Mouse (Mus musculus) forebrain, postnatal 0 days (tissue): Measurements from ENCODE around the gene Ccnyl1. TPM values are rescaled to one million over a fixed set of nuclear protein-coding genes. Genes with fewer than 3 reads are reported as not detected.

ENCODE experiments used
- ATAC-seq: fragments of 200-750 bp; cut with Nextera tagmentation; 2 replicates; pipeline ENCODE4 v1.8.0; 2017; ENCODE audit warnings: mild to moderate bottlenecking, moderate library complexity
- DNase-seq: peaks from one replicate; pipeline ENCODE4 v3.0.0-alpha.2; 2015
- H3K27ac ChIP-seq: fragments of 300-500 bp; sonication (generic); 2 replicates; pipeline ENCODE4 v1.5.1; 2014; ENCODE audit warnings: low read depth, mild to moderate bottlenecking, antibody characterized with exemption, low read length, moderate library complexity, mixed read lengths
- H3K27me3 ChIP-seq: fragments of 300-500 bp; sonication (generic); 2 replicates; pipeline ENCODE4 v1.6.1; 2014; ENCODE audit warnings: mild to moderate bottlenecking, low read length, mixed read lengths; ENCODE audit not compliant: insufficient read depth
- H3K36me3 ChIP-seq: fragments of 300-500 bp; sonication (generic); 2 replicates; pipeline ENCODE4 v1.6.1; 2014; ENCODE audit warnings: mild to moderate bottlenecking, moderate library complexity; ENCODE audit not compliant: insufficient read depth
- H3K4me1 ChIP-seq: fragments of 300-500 bp; sonication (generic); 2 replicates; pipeline ENCODE4 v1.6.1; 2014; ENCODE audit warnings: antibody characterized with exemption; ENCODE audit not compliant: insufficient read depth
- H3K4me2 ChIP-seq: fragments of 300-500 bp; sonication (generic); 2 replicates; pipeline ENCODE4 v1.6.1; 2014; ENCODE audit warnings: low read depth, mild to moderate bottlenecking, moderate library complexity
- H3K4me3 ChIP-seq: fragments of 300-500 bp; sonication (generic); 2 replicates; pipeline ENCODE4 v1.5.1; 2014; ENCODE audit warnings: low read depth, low read length, mixed read lengths
- H3K9ac ChIP-seq: fragments of 300-500 bp; sonication (generic); 2 replicates; pipeline ENCODE4 v1.6.1; 2014; ENCODE audit warnings: mild to moderate bottlenecking
- H3K9me3 ChIP-seq: fragments of 300-500 bp; sonication (generic); 2 replicates; pipeline ENCODE4 v1.6.1; 2016; ENCODE audit warnings: low read length
- CTCF ChIP-seq: sonication (generic); IDR thresholded peaks from 2 replicates; pipeline ENCODE4 v1.5.1; 2016; ENCODE audit warnings: antibody characterized with exemption, control low read depth, low read depth
- WGBS: fragments of 180-500 bp; shearing (Covaris S2); extraction: QIAGEN DNeasy Blood & Tissue Kit; methylation state at CpG from one replicate; pipeline ENCODE4 v1.1.7; 2014; 5-methylcytosine and 5-hydroxymethylcytosine counted together
- polyA plus RNA-seq: library from polyadenylated mRNA; unstranded; fragments of >200 nt; fragmentation: Nextera tagmentation; extraction: Ambion mirVana; gene quantifications from 2 replicates; pipeline ENCODE4 v1.2.1, GENCODE M21; 2015
- total RNA-seq: library from RNA; depleted of rRNA; stranded (reverse); fragments of >200 nt; gene quantifications from 2 replicates; pipeline ENCODE4 v1.2.3, GENCODE M21; 2014

Gene Ccnyl1
- total and polyA plus RNA-seq, 2 experiments from 2014 or later, result 3.4 to 24.7 TPM

DNA sequence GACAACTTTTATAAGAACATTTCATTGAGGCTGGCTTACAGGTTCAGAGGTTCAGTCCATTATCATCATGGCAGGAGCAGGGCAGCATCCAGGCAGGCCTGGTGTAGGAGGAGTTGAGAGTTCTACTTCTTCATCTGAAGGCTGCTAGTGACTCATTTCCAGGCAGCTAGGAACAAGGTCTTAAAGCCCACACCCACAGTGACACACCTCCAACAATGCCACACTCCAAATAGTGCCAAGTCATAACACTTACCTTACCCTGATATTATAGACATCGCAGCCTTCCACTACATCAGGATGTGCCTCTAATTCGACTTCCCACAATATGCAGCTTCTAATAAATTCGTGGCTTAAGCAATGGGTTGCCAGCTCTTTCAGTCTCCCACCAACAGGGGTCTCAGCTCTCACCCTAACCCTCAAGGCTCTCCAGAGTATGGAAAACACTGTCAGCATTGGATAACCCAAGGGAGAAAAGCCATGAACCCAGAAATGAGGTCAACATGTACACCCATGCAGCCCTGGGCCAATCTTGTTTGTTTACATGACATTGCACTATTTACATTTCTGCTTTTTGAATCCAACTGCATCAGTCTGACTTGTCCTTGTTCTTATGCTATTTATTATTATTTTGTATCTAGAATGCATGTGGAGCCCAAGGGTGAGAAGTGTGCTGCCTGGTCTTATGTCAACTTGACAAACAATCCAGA, 33.7 kb upstream of the Ccnyl1 start:
- Histone ChIP-seq H3K4me2 (no peak overlapping the region), H3K27ac (no peak overlapping the region), H3K4me1 (no peaks in the 10 kb centered on the region), H3K4me3 (no peak overlapping the region), H3K27me3 (no peaks in the 10 kb centered on the region), H3K9me3 (no peaks in the 10 kb centered on the region), H3K36me3 (no peaks in the 10 kb centered on the region), H3K9ac (no peak overlapping the region)
- no peak for TF ChIP-seq CTCF
- WGBS, result 91% methylated on average over 3 of the region's 3 CpGs
- ATAC-seq (no peak), DNase-seq (no peak)

DNA sequence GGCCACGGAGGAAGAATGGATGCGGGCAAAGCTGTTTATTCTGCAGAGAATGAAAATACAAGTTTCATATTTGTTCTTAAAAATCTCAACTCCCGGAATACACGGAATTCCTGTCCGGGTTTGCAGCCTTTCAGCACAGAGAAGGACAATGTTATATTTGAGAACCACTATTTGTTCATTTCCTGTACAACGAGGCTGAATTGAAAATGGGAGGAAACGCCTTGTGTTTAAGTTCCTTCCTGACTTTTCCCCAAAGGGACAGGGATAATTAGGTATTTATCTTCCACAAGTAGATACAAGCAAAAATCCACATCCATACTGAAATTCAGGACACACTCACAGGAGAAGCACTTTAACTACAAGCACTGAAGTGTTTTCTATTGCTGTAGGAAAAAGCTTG, 31.4 kb upstream of the Ccnyl1 start:
- ATAC-seq (no peak), DNase-seq (no peak)
- Histone ChIP-seq H3K27ac (no peak overlapping the region), H3K36me3 (no peaks in the 10 kb centered on the region), H3K4me2 (no peak overlapping the region), H3K4me3 (no peak overlapping the region), H3K4me1 (no peaks in the 10 kb centered on the region), H3K9ac (no peak overlapping the region), H3K27me3 (no peaks in the 10 kb centered on the region), H3K9me3 (no peaks in the 10 kb centered on the region)
- TF ChIP-seq CTCF, result no peak
- WGBS, result 73% methylated on average over 7 of the region's 7 CpGs

DNA sequence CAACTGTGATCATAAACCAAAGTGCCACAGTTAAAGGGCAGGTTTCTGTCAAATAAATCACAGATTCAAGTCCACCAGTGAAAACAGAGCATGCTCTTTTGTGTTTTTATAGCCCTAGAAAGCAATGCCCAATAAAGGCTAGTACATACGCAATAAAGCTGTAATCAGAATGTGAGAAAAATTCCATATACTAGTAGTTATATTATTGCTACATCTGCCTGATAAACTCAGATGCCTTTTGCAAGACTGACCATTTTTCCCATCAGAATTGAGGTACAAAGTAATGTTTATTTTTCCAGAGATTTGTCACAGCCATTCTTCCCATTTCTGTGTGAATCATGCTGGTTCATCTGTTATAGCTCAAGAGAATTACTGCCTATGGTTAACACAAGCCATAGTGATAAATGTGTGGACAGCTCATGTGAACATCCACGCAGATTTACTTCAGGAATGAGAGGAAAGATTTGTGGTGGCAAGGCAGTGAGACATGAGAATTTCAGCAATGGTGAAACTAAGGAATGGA, 23.1 kb upstream of the Ccnyl1 start:
- no peak for ATAC-seq
- TF ChIP-seq CTCF, result no peak
- no peaks in the 10 kb centered on the region for H3K4me1 ChIP-seq
- no peak overlapping the region for H3K4me3 ChIP-seq
- no peaks in the 10 kb centered on the region for H3K27me3 ChIP-seq
- H3K36me3 ChIP-seq, result no peaks in the 10 kb centered on the region
- WGBS, result 92% methylated on average over 2 of the region's 2 CpGs
- H3K9ac ChIP-seq, result no peak overlapping the region
- H3K27ac ChIP-seq, result no peak overlapping the region
- H3K4me2 ChIP-seq, result no peak overlapping the region
- no peak for DNase-seq
- no peaks in the 10 kb centered on the region for H3K9me3 ChIP-seq

DNA sequence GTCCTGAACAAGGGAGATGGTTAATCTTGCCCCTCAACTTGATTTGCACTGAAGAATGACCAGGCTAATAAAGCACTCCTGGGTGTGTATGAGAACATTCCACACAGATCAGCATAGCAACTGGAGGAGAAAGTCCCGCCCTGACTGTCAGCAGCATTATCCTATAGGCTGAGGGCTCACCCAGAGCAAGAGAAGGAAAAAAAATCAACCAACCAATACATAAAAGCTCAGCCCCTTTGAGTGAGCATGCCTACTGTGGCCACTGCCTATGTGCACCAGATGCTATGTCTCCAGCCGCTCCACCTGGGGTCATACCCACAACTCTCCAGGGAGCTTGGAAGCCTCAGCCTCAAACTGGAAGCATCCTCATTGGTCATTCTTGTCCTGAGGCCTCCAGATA, 20.8 kb upstream of the Ccnyl1 start:
- no peak for ATAC-seq
- H3K9me3 ChIP-seq, result no peaks in the 10 kb centered on the region

GRCm38 (mm10) chr1:64673931-64674330, 16.3 kb upstream of the Ccnyl1 start:
- WGBS, result 93% methylated on average over 5 of the region's 5 CpGs
- ATAC-seq (no peak), DNase-seq (no peak)

More for the DNA sequence above, 20.8 kb upstream of the Ccnyl1 start:
- Histone ChIP-seq H3K36me3 (no peaks in the 10 kb centered on the region), H3K27ac (no peak overlapping the region), H3K4me2 (no peak overlapping the region), H3K27me3 (no peaks in the 10 kb centered on the region), H3K4me3 (no peak overlapping the region), H3K4me1 (no peaks in the 10 kb centered on the region), H3K9ac (no peak overlapping the region)
- no peak for DNase-seq
- WGBS, result 71% methylated on average over 2 of the region's 2 CpGs
- no peak for TF ChIP-seq CTCF

DNA sequence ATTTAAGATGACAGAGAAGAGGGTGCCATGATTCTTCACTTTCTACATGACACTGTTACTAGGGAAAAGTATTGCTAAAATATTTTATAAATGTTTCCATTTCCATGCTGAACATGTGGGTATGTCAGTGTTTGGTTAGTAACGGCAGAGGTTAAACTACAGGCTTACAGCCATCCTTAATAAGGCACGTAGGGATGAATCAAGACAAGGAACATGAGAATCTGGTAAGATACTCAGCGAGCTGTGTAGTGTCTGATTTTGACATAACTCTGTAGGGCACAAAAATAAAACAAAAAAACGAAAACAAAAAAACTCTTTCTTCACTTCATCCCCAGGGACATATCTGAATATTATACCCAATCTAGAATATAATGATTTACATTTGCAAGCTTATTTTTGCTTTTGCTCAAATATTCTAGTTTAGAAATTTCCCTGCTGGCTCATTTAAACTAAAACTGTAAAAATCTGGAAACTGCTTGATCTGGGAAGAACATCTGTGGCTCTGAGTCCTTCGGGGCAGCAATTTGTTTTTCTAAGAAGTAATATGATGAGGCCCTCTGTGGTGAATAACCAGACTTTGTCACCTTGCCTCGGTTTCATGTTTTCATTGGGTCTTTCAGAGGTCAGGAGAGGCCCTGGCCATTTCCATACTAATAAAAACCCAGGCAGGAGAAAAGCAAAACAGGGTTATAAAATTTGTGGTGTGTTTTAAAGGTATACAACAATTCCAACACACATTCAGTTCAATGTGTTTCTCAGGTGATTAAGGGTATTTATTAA, 14.0 kb upstream of the Ccnyl1 start:
- DNase-seq (no peak), ATAC-seq (no peak)
- no peak overlapping the region for H3K4me3 ChIP-seq
- no peaks in the 10 kb centered on the region for H3K27me3 ChIP-seq
- 78% methylated on average over 6 of the region's 6 CpGs for WGBS
- no peak overlapping the region for H3K9ac ChIP-seq
- no peaks in the 10 kb centered on the region for H3K4me1 ChIP-seq
- H3K4me2 ChIP-seq, result no peak overlapping the region
- no peak overlapping the region for H3K27ac ChIP-seq
- H3K36me3 ChIP-seq, result no peaks in the 10 kb centered on the region
- TF ChIP-seq CTCF, result no peak
- no peaks in the 10 kb centered on the region for H3K9me3 ChIP-seq

More at GRCm38 (mm10) chr1:64673931-64674330, 16.3 kb upstream of the Ccnyl1 start:
- Histone ChIP-seq H3K36me3 (no peaks in the 10 kb centered on the region), H3K9ac (no peak overlapping the region), H3K27me3 (no peaks in the 10 kb centered on the region), H3K4me3 (no peak overlapping the region), H3K27ac (no peak overlapping the region), H3K4me2 (no peak overlapping the region), H3K9me3 (no peaks in the 10 kb centered on the region), H3K4me1 (no peaks in the 10 kb centered on the region)
- TF ChIP-seq CTCF, result no peak

GRCm38 (mm10) chr1:64681499-64681898, 8.8 kb upstream of the Ccnyl1 start:
- no peak for TF ChIP-seq CTCF
- H3K36me3 ChIP-seq, result no peaks in the 10 kb centered on the region
- WGBS, result 96% methylated on average over 3 of the region's 3 CpGs
- no peak overlapping the region for H3K4me2 ChIP-seq
- no peak overlapping the region for H3K27ac ChIP-seq
- ATAC-seq (no peak), DNase-seq (no peak)
- H3K9me3 ChIP-seq, result no peaks in the 10 kb centered on the region
- no peaks in the 10 kb centered on the region for H3K4me1 ChIP-seq
- no peak overlapping the region for H3K9ac ChIP-seq
- no peak overlapping the region for H3K4me3 ChIP-seq
- no peaks in the 10 kb centered on the region for H3K27me3 ChIP-seq
